Mouse (Mus musculus) kidney, embryonic 16.5 days (tissue): ENCODE results near the gene Accsl. TPM values are rescaled to one million over a fixed set of nuclear protein-coding genes. Genes with fewer than 3 reads are reported as not detected.

Experiments used
- ATAC-seq: fragments of 200-750 bp; cut with Nextera tagmentation; 2 replicates; pipeline ENCODE4 v1.8.0; 2017; ENCODE audit warnings: moderate TSS enrichment; ENCODE audit not compliant: low FRiP score, low TSS enrichment
- H3K27ac ChIP-seq: fragments of 300-500 bp; sonication (generic); 2 replicates; pipeline ENCODE4 v1.5.1; 2014; ENCODE audit warnings: low read length
- H3K27me3 ChIP-seq: fragments of 300-500 bp; sonication (generic); 2 replicates; pipeline ENCODE4 v1.6.1; 2014; ENCODE audit warnings: low read length, control low read depth, mixed read lengths; ENCODE audit not compliant: insufficient read depth
- H3K36me3 ChIP-seq: fragments of 300-500 bp; sonication (generic); 2 replicates; pipeline ENCODE4 v1.6.1; 2014; ENCODE audit warnings: low read length, control low read depth, mixed read lengths; ENCODE audit not compliant: insufficient read depth
- H3K4me1 ChIP-seq: fragments of 300-500 bp; sonication (generic); 2 replicates; pipeline ENCODE4 v1.6.1; 2014; ENCODE audit warnings: low read length, control low read depth, mixed read lengths; ENCODE audit not compliant: insufficient read depth
- H3K4me2 ChIP-seq: fragments of 300-500 bp; sonication (generic); replicated peaks from 2 replicates; pipeline ENCODE4 v1.6.1; 2014; ENCODE audit warnings: low read depth, low read length
- H3K4me3 ChIP-seq: fragments of 300-500 bp; sonication (generic); 2 replicates; pipeline ENCODE4 v1.5.1; 2014; ENCODE audit warnings: mild to moderate bottlenecking, low read length
- H3K9ac ChIP-seq: fragments of 300-500 bp; sonication (generic); replicated peaks from 2 replicates; pipeline ENCODE4 v1.6.1; 2014; ENCODE audit warnings: low read length
- H3K9me3 ChIP-seq: fragments of 300-500 bp; sonication (generic); 2 replicates; pipeline ENCODE4 v1.6.1; 2016; ENCODE audit warnings: low read length, control low read depth
- WGBS: fragments of 180-500 bp; shearing (Covaris S2); extraction: QIAGEN DNeasy Blood & Tissue Kit; methylation state at CpG from one replicate; pipeline ENCODE4 v1.1.7; 2014; 5-methylcytosine and 5-hydroxymethylcytosine counted together
- polyA plus RNA-seq: library from polyadenylated mRNA; unstranded; fragments of >200 nt; fragmentation: Nextera tagmentation; extraction: Ambion mirVana; gene quantifications from 2 replicates; pipeline ENCODE4 v1.2.1, GENCODE M21; 2015

Gene Accsl
- polyA plus RNA-seq, 1 experiment from 2014 or later = not detected

DNA sequence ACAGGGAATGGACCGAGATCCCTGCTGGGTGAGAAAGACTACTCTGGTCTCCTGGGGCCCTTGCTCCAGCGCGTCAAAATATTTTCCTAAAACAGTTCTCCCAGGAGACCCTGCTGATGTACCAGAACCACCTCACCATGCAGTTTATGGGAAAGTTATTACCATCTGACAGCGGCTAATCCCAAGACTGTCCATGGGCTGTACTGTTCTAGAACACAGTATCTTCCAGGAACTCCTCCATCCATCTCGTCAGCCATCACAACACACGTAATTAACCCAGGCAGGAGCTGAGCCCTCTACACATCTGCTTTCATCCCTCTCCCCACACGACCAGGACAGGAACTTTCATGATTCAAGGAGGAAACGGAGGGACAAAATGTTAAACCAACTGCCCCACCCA is 11.5 kb upstream of the Accsl start:
- Histone ChIP-seq H3K4me1 (no peaks in the 10 kb centered on the region), H3K4me2 (no peak overlapping the region), H3K36me3 (no peaks in the 10 kb centered on the region), H3K4me3 (no peak overlapping the region), H3K9me3 (no peaks in the 10 kb centered on the region), H3K9ac (no peak overlapping the region), H3K27me3 (no peaks in the 10 kb centered on the region), H3K27ac (no peak overlapping the region)
- no peak for ATAC-seq
- WGBS = 63% methylated on average over 8 of the region's 8 CpGs

DNA sequence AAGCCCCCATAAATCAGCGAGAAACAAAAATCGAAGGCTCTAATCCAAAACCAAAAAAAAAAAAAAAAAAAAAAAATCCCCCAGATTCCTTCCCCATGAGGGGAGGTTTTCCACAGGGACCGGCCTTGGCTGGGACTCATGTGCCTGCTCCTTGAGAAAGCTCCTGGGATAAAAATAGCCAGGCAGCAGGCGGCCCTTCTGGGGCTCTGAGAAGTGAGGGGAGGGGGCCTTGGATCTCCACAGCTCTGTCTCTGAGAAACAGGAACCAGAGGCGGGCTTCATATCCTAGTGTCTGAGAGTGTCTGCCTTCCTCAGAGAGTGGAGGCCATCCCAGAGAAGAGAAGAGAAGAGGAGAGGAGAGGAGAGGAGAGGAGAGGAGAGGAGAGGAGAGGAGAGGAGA is 8.0 kb upstream of the Accsl start:
- no peaks in the 10 kb centered on the region for H3K27me3 ChIP-seq

DNA sequence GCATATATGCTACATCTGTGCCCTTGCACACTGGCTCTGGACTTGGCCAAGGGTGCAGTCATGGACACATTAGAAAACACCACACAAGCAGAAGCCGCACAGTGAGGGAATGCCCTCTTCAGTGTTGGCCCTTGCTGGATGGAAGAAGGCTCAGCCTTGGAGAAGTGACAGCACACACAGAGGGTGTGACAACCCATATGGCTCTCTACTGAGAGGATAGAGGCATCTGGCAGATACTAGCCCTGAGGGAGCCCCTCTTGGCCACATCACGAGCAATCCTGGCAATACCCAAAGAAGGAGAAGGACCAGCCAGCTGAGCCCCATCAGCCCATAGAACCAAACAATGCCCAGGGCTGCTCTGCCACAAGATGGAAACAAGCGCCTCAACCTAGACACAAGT is 5.6 kb upstream of the Accsl start:
- ATAC-seq = no peak
- no peaks in the 10 kb centered on the region for H3K27me3 ChIP-seq
- H3K4me1 ChIP-seq = 0 out of 2 replicates have a peak, but pooled peaks cover 10% of the 10 kb centered on the region
- no peaks in the 10 kb centered on the region for H3K9me3 ChIP-seq
- H3K4me2 ChIP-seq = no peak overlapping the region
- no peak overlapping the region for H3K27ac ChIP-seq
- H3K36me3 ChIP-seq = no peaks in the 10 kb centered on the region
- H3K4me3 ChIP-seq = no peak overlapping the region
- no peak overlapping the region for H3K9ac ChIP-seq
- whole genome bisulfite sequencing = 83% methylated on average over 3 of the region's 3 CpGs

More for the DNA sequence above, 8.0 kb upstream of the Accsl start:
- Histone ChIP-seq H3K9ac (no peak overlapping the region), H3K4me1 (0 out of 2 replicates have a peak, but pooled peaks cover 10% of the 10 kb centered on the region), H3K4me2 (no peak overlapping the region), H3K27ac (no peak overlapping the region), H3K4me3 (no peak overlapping the region), H3K36me3 (no peaks in the 10 kb centered on the region), H3K9me3 (no peaks in the 10 kb centered on the region)
- 56% methylated on average over 5 of the region's 5 CpGs for WGBS
- ATAC-seq = no peak

DNA sequence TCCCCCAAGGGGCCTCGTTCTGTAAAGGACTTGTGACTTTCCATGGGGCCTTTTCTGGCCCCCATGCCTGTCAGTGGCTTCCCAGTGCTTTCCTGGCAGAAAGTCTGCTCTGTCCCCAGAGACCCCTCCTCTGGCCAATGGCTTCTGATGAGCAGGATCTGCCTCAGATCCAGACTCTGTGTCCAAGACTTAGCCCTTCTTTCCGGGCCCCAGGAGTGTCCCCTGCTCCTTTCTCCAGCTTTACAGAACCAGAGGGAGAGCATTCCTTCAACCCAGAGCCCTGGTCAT is 5.2 kb upstream of the Accsl start:
- Histone ChIP-seq H3K9ac (no peak overlapping the region), H3K36me3 (no peaks in the 10 kb centered on the region), H3K4me2 (no peak overlapping the region), H3K9me3 (no peaks in the 10 kb centered on the region), H3K27ac (no peak overlapping the region), H3K4me1 (0 out of 2 replicates have a peak, but pooled peaks cover 10% of the 10 kb centered on the region), H3K27me3 (no peaks in the 10 kb centered on the region), H3K4me3 (no peak overlapping the region)
- 16% methylated on average over 2 of the region's 2 CpGs for WGBS
- ATAC-seq = no peak

DNA sequence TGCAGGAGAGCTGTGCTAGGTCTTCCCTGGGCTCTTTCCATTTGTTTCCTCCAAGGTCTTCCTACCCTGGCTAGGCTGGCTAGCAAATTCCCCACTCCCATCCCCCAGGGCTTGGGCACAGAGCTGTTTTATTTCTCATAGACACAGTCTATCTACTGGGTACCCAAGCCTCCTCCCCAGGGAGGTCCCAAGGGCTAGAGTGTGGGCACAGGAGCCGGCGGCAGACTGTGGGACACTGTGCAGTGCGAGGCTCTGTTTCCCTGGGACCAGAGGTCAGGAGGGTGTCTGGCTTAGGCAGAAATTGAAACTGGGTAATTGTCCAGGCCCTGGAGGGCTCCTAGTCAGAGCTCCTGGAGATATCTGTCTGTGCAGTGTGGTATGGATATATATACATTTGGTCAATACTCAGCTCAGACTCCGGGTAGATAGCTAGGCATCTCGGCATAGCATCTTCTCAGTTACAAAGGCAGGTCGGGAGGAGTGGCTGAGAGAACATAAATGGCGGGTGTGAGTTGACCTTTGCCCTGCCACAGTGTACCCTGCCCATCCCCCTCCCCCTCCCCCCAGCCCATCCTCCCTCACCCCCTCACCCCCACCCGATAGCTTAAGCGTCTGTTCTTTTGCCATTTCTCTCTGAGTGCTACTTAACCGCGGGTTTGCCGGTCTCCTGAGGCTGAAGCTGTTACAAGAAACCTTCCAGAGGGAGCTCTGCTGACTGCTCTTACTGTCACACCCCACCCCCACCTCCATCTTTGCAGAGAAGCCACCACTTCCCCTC is 4.7 kb upstream of the Accsl start:
- Histone ChIP-seq H3K4me1 (0 out of 2 replicates have a peak, but pooled peaks cover 10% of the 10 kb centered on the region), H3K27ac (no peak overlapping the region), H3K9ac (no peak overlapping the region), H3K27me3 (no peaks in the 10 kb centered on the region), H3K36me3 (no peaks in the 10 kb centered on the region), H3K9me3 (no peaks in the 10 kb centered on the region), H3K4me2 (no peak overlapping the region), H3K4me3 (no peak overlapping the region)
- 11% methylated on average over 12 of the region's 12 CpGs for WGBS
- ATAC-seq = 0 out of 2 replicates have a peak, but pooled peaks have one; percentile 10

DNA sequence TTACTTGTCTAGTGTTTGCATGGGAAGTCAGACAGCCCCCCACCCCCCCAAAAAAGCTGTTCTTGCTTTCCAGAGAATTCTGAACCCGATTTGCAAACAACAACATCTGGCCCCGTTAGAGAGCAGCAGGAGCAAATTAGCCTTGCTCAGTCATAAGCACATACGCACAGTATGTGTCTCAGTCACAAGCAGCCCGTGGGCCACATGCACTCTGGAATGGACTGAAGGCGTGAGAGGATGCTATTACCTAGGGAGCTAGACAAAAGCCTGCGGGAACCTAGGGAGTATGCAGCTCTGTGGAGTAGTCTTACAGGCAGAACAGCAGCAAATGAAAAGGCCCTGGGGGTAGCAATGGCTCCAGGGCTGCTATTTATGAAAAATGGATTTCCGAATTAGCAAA is 3.3 kb upstream of the Accsl start:
- H3K9me3 ChIP-seq = no peaks in the 10 kb centered on the region
- no peak for ATAC-seq
- H3K9ac ChIP-seq = no peak overlapping the region
- no peak overlapping the region for H3K27ac ChIP-seq
- 87% methylated on average over 7 of the region's 7 CpGs for WGBS
- no peaks in the 10 kb centered on the region for H3K36me3 ChIP-seq
- H3K4me2 ChIP-seq = no peak overlapping the region
- H3K4me1 ChIP-seq = 0 out of 2 replicates have a peak, but pooled peaks cover 10% of the 10 kb centered on the region
- H3K4me3 ChIP-seq = no peak overlapping the region
- no peaks in the 10 kb centered on the region for H3K27me3 ChIP-seq

DNA sequence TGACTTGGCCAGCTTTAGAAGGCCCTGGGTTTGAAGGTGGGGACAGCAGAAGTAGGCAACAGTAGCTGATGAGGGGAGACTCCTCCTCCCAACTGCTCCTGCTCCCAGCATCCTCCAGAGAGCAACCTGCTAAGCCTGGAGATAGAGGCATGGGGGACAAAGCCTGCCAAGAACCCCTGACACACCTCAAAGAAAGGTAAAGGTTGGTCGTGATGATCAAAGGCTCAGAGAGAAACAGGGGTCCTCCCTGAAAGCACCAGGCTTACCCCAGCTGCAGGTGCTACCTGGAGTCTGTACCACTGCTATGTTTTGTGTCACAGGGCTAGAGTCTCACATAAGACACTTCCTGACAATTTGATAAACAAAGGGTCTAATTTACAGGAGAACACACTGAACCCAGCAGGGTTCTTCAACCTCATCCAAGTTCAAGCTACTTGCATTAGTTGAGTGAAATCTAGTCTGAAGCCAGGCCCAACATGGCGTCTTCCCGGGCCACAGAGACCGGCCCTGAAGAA is 2.5 kb upstream of the Accsl start:
- 0 out of 2 replicates have a peak, but pooled peaks cover 10% of the 10 kb centered on the region for H3K4me1 ChIP-seq
- ATAC-seq = no peak
- H3K4me3 ChIP-seq = no peak overlapping the region
- no peak overlapping the region for H3K27ac ChIP-seq
- no peaks in the 10 kb centered on the region for H3K9me3 ChIP-seq
- no peaks in the 10 kb centered on the region for H3K36me3 ChIP-seq
- H3K27me3 ChIP-seq = no peaks in the 10 kb centered on the region
- WGBS = 91% methylated on average over 4 of the region's 4 CpGs
- H3K9ac ChIP-seq = no peak overlapping the region
- H3K4me2 ChIP-seq = no peak overlapping the region

DNA sequence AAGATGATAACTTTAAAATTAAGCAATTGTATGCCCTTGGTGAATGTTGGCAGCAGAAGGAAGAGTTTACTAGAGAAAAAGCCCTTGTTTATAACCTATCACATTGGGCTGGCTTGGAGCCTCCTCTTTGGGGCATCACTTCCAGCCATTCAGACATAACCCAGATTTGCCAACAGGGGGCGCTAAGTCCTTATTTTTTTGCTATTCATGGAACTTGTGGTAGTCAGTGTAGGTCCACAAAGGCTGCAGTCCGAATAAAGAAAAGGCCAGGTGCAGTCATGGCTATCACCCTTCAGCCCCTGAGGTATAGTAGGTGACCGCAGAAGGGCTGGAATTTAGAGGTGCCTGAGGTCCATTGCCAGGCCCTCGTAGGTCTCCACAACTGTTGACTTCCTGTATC is 1.9 kb upstream of the Accsl start:
- Histone ChIP-seq H3K4me2 (no peak overlapping the region), H3K27me3 (no peaks in the 10 kb centered on the region), H3K4me1 (0 out of 2 replicates have a peak, but pooled peaks cover 10% of the 10 kb centered on the region), H3K36me3 (no peaks in the 10 kb centered on the region), H3K9ac (no peak overlapping the region), H3K27ac (no peak overlapping the region), H3K4me3 (no peak overlapping the region), H3K9me3 (no peaks in the 10 kb centered on the region)
- 46% methylated on average over 4 of the region's 4 CpGs for WGBS
- peak; percentile 44; the same call in 1 of the 2 replicates for ATAC-seq

DNA sequence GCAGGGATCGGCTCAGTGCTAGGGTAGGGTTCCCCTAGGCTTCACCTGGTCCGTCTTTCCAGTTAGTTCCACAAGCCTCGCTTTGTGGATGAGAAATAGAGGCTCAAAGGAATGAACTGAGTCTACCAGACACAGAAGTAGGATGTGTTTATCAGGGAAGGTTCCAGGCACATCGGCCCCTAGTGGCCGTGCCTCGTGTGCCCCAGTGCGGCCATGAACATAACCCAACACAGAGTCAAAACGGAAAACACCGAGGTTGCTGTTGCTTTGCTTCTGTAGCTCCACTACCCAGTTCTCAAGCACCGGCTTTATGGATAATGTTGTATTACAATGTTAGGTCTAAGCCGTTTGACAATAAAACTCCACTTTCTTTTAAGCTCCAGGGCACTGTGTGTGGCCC is 391 bp downstream of the Accsl start:
- Histone ChIP-seq H3K27ac (no peak overlapping the region), H3K9ac (no peak overlapping the region), H3K4me3 (no peak overlapping the region), H3K9me3 (no peaks in the 10 kb centered on the region), H3K4me2 (no peak overlapping the region), H3K36me3 (no peaks in the 10 kb centered on the region), H3K27me3 (no peaks in the 10 kb centered on the region), H3K4me1 (0 out of 2 replicates have a peak, but pooled peaks cover 3% of the 10 kb centered on the region)
- 87% methylated on average over 11 of the region's 11 CpGs for WGBS
- ATAC-seq = no peak

DNA sequence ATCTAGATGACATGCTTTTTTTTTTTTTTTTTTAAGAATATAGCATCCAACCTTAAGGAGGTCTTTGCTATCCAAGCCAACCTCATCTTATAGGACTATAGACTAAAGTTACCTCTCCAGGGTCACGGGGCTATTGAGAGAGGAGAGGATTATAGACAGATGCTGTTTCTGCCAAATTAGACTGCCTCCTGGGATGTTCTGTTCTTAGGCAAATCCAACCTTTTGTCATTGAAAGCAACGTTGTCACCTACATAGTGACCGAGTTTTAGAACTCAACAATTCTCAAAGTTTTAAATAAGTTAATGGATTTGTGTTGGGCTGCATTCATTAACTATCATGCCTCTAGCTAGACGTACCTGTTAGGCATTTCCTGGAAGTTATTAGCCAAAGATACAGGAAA is 5.7 kb downstream of the Accsl start:
- Histone ChIP-seq H3K27ac (no peak overlapping the region), H3K9ac (no peak overlapping the region), H3K4me2 (no peak overlapping the region), H3K27me3 (no peaks in the 10 kb centered on the region), H3K4me3 (no peak overlapping the region), H3K9me3 (no peaks in the 10 kb centered on the region), H3K4me1 (no peaks in the 10 kb centered on the region), H3K36me3 (no peaks in the 10 kb centered on the region)
- ATAC-seq = no peak
- WGBS = 72% methylated on average over 4 of the region's 4 CpGs
